Mouse (Mus musculus) neural tube, postnatal 0 days (tissue): Measurements from ENCODE around the gene Fam189a1. TPM values are rescaled to one million over a fixed set of nuclear protein-coding genes. Genes with fewer than 3 reads are reported as not detected.

Experiments used
- microRNA-seq: library from miRNA; unstranded; fragments of <30 nt; microRNA quantifications from one replicate; pipeline ENCODE4, GENCODE M21; 2016
- polyA plus RNA-seq: library from polyadenylated mRNA; unstranded; fragments of >200 nt; fragmentation: Nextera tagmentation; extraction: Ambion mirVana; gene quantifications from 2 replicates; pipeline ENCODE4 v1.2.1, GENCODE M21; 2015

The Fam189a1 gene
- polyA plus RNA-seq, result 15.7 and 21.1 TPM in 2 replicates

DNA sequence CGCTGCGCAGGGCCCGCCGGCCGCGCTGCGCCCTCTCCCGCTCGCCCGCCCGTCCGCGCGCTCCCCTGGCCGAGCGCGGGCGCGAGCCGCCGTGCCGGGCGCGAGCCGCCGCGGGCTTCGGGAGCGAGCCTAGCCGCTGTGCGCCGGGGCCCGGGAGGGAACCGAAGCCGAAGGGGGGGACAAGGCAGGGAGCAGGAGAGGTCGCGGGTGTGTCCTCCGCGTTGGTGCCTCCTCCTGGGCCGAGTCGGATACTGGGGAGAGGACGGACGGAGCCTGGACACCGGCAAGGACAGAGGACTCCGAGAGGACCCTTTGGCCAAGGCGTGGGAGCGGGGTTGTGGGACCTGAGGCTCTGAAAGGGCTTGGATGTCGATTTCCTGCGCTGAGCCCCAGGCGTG is at the start of gene Fam189a1:
Fam189a1 (minus strand) TSS at position 57 of the 398 bp plus-strand sequence.

GRCm38 (mm10) chr7:64872743-64873241 is 283.6 kb downstream of the Fam189a1 start, which contains the start of gene Nsmce3:
Gene Nsmce3 (minus strand): TSS chr7:64872997.

Small RNAs within 50 kb of the gene (microRNA-seq; reads per million reads assigned to microRNA genes)
- gene Gm25249, result not detected
